Mouse (Mus musculus) liver, embryonic 14.5 days (tissue): ENCODE measurements at regions not wholly inside any gene's neighbourhood (a gene's known extent, or its start where the extent isn't known, plus 50 kb on each side); places are given as distances from the start of the nearest gene placed in this dataset.

Source experiments
- CTCF ChIP-seq: IDR thresholded peaks from 2 replicates; pipeline ENCODE4 v1.5.1; 2016; ENCODE audit warnings: antibody characterized with exemption, low read depth, control low read depth
- EP300 ChIP-seq: IDR thresholded peaks from 2 replicates; pipeline ENCODE4 v1.6.1; 2016; ENCODE audit warnings: antibody characterized with exemption, low read depth

GRCm38 (mm10) chr8:26815020-26815584, 162.0 kb upstream of the Zfp703 start:
- TF ChIP-seq CTCF (no peak), EP300 (no peak)
